Mouse (Mus musculus) heart, postnatal 0 days (tissue): ENCODE measurements around the gene Cnot1.

ENCODE experiments used
- CTCF ChIP-seq: IDR thresholded peaks from 2 replicates; pipeline ENCODE4 v1.5.1; 2016; ENCODE audit warnings: antibody characterized with exemption, control low read depth, low read depth
- EP300 ChIP-seq: IDR thresholded peaks from 2 replicates; pipeline ENCODE4 v1.6.1; 2016; ENCODE audit warnings: antibody characterized with exemption, low read depth

DNA sequence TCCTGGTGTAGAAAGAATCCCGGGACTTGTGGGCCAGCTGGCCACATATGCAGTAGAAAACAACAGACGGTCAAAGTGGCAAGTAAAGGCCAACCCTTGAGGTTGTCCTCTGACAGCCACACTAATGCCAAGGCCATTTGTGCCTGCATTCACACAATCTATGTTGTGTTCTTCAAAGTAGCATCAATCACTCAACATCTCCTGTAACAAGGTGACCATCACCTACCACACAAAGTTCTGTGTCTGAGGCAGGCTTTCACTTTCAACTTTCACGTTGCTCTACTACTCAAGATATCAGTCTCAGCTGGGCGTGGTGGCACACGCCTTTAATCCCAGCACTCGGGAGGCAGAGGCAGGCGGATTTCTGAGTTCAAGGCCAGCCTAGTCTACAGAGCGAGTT lies 5.0 kb downstream of the Cnot1 start:
- no peak for TF ChIP-seq CTCF
- no peak for TF ChIP-seq EP300
